Mouse (Mus musculus) layer of hippocampus, adult 8-10 months (tissue): ENCODE measurements around the gene Dph1. TPM values are rescaled to one million over a fixed set of nuclear protein-coding genes. Genes with fewer than 3 reads are reported as not detected.

Experiments
- DNase-seq, 2 experiments: peaks; one replicate each; pipeline ENCODE4 v3.0.0; 2022; ENCODE audit warnings: low spot score in 2 of 2
- total RNA-seq, 4 experiments: library from RNA; stranded (reverse); gene quantifications; 2 replicates each; pipeline ENCODE4 v1.2.4; 2022

Dph1 gene
- total RNA-seq, 4 experiments from 2014 or later: 28.9 to 38.6 (median 30.9) TPM

- no peak for DNase-seq
Measured at GRCm38 (mm10) chr11:75161417-75162008, 29.5 kb downstream of the Dph1 start.

GRCm38 (mm10) chr11:75160954-75161353, 30.1 kb downstream of the Dph1 start:
- no peak for DNase-seq

GRCm38 (mm10) chr11:75159564-75159963, 31.5 kb downstream of the Dph1 start:
- DNase-seq: no peak

- DNase-seq: no peak
Measured at GRCm38 (mm10) chr11:75158432-75158831, 32.6 kb downstream of the Dph1 start.

GRCm38 (mm10) chr11:75157901-75158300, 33.1 kb downstream of the Dph1 start:
- no peak for DNase-seq

GRCm38 (mm10) chr11:75157037-75157436, 34.0 kb downstream of the Dph1 start:
- no peak for DNase-seq

- DNase-seq: no peak
Measured at GRCm38 (mm10) chr11:75156416-75156815, 34.6 kb downstream of the Dph1 start.

- no peak for DNase-seq
Measured at GRCm38 (mm10) chr11:75155985-75156384, 35.1 kb downstream of the Dph1 start.

GRCm38 (mm10) chr11:75154053-75154585, 36.9 kb downstream of the Dph1 start:
- no peak for DNase-seq

- no peak for DNase-seq
Measured at GRCm38 (mm10) chr11:75152603-75153557, 38.2 kb downstream of the Dph1 start.

GRCm38 (mm10) chr11:75150346-75150745, 40.7 kb downstream of the Dph1 start:
- no peak for DNase-seq

- DNase-seq: no peak
Measured at GRCm38 (mm10) chr11:75148332-75149035, 42.6 kb downstream of the Dph1 start.

GRCm38 (mm10) chr11:75147846-75148168, 43.2 kb downstream of the Dph1 start:
- DNase-seq: no peak

- DNase-seq: no peak
Measured at GRCm38 (mm10) chr11:75147106-75147845, 43.8 kb downstream of the Dph1 start.

- DNase-seq: no peak
Measured at GRCm38 (mm10) chr11:75145841-75146240, 45.2 kb downstream of the Dph1 start.

- no peak for DNase-seq
Measured at GRCm38 (mm10) chr11:75142749-75143148, 48.3 kb downstream of the Dph1 start.

- DNase-seq: no peak
Measured at GRCm38 (mm10) chr11:75141913-75142312, 49.1 kb downstream of the Dph1 start.

GRCm38 (mm10) chr11:75141038-75141437, 50.0 kb downstream of the Dph1 start:
- no peak for DNase-seq

GRCm38 (mm10) chr11:75140431-75140830, 50.6 kb downstream of the Dph1 start:
- DNase-seq: no peak

GRCm38 (mm10) chr11:75139122-75139963, 51.7 kb downstream of the Dph1 start:
- DNase-seq: no peak
